Mouse (Mus musculus) effector memory CD4-positive, alpha-beta T cell, adult 7 months (primary cell): ENCODE measurements around the gene Hmcn1. TPM values are rescaled to one million over a fixed set of nuclear protein-coding genes. Genes with fewer than 3 reads are reported as not detected.

Experiments
- polyA plus RNA-seq: library from polyadenylated mRNA; unstranded; fragments of 100-300 nt; shearing (Covaris generic); gene quantifications from one replicate; pipeline ENCODE4 v1.2.1, GENCODE M21; 2017

Hmcn1 gene
- 0.89 TPM for polyA plus RNA-seq

GRCm38 (mm10) chr1:150993162-150994064 is at the start of gene Hmcn1:
Gene Hmcn1 (minus strand): TSS chr1:150993435.

Other genes with a start within 250 kb of the Hmcn1 start
- not detected for gene Gm47985, start 189.1 kb upstream of the Hmcn1 start, polyA plus RNA-seq
- gene Gm8947, start 198.9 kb upstream of the Hmcn1 start, polyA plus RNA-seq, result 0.41 TPM
- gene Gm47995, start 205.0 kb upstream of the Hmcn1 start, polyA plus RNA-seq, result not detected
- gene 3110040M04Rik, start 210.7 kb upstream of the Hmcn1 start, polyA plus RNA-seq, result not detected
- not detected for gene Gm47996, start 216.7 kb upstream of the Hmcn1 start, polyA plus RNA-seq